Mouse (Mus musculus) T-helper 17 cell (primary cell): Measurements from ENCODE around the gene Hpca.

Source experiments
- in situ Hi-C, 2 experiments: fragments of 300-600 bp; cut with MboI, MseI; formaldehyde crosslinking; loops; 1 replicate in 1 of 2; 2 replicates in 1 of 2; pipeline ENCODE4 v1.15.1; 2025; ENCODE audit warnings: high pct_unique_total_duplicates in 2 of 2

Gene Hpca

GRCm38 (mm10) chr4:129136579-129137391 is 14.9 kb upstream of the Hpca start, which contains the start of gene Fndc5:
Gene Fndc5 (plus strand): TSS chr4:129136999.
- in situ Hi-C loops = no loop called here

- in situ Hi-C loops = no loop called here
These were observed 14.3 kb upstream of the Hpca start for GRCm38 (mm10) chr4:129136189-129136578.

- in situ Hi-C loops = no loop called here
These were observed 13.8 kb upstream of the Hpca start for GRCm38 (mm10) chr4:129135637-129136036.

- in situ Hi-C loops = no loop called here
These were observed 13.2 kb upstream of the Hpca start for GRCm38 (mm10) chr4:129134799-129135585.

GRCm38 (mm10) chr4:129130755-129131303 is 9.0 kb upstream of the Hpca start:
- in situ Hi-C loops = no loop called here

- in situ Hi-C loops = no loop called here
These were observed 8.3 kb upstream of the Hpca start for GRCm38 (mm10) chr4:129130149-129130548.

- in situ Hi-C loops = no loop called here
These were observed 7.6 kb upstream of the Hpca start for GRCm38 (mm10) chr4:129129387-129129786.

- in situ Hi-C loops = no loop called here
These were observed 6.9 kb upstream of the Hpca start for GRCm38 (mm10) chr4:129128582-129129338.

- in situ Hi-C loops = no loop called here
These were observed 4.1 kb upstream of the Hpca start for GRCm38 (mm10) chr4:129125736-129126451.

- in situ Hi-C loops = loop anchor here in 1 of 2 experiments (25.0 kb wide), 1 partner anchor 1438 kb away; the partner anchor contains the start of gene Nkain1
These were observed 2.9 kb upstream of the Hpca start for GRCm38 (mm10) chr4:129124652-129125146.

- in situ Hi-C loops = loop anchor here in 1 of 2 experiments (25.0 kb wide), 1 partner anchor 1440 kb away; the partner anchor contains the start of gene Nkain1
These were observed 883 bp upstream of the Hpca start for GRCm38 (mm10) chr4:129122719-129123118.

GRCm38 (mm10) chr4:129122107-129122506 is 271 bp upstream of the Hpca start:
- in situ Hi-C loops = loop anchor here in 1 of 2 experiments (25.0 kb wide), 1 partner anchor 1440 kb away; the partner anchor contains the start of gene Nkain1

GRCm38 (mm10) chr4:129120520-129121445 is 1.1 kb downstream of the Hpca start:
- in situ Hi-C loops = loop anchor here in 1 of 2 experiments (25.0 kb wide), 1 partner anchor 1442 kb away; the partner anchor contains the start of gene Nkain1

- in situ Hi-C loops = loop anchor here (10.0 to 25.0 kb wide), 2 partner anchors 405 to 1443 kb away; partner anchors contain the start of gene Nkain1 (in 1 of the 2)
These were observed 2.1 kb downstream of the Hpca start for GRCm38 (mm10) chr4:129119708-129120107.

GRCm38 (mm10) chr4:129117720-129118510 is 3.9 kb downstream of the Hpca start:
- in situ Hi-C loops = loop anchor here (10.0 to 25.0 kb wide), 2 partner anchors 403 to 1444 kb away; partner anchors contain the start of gene Nkain1 (in 1 of the 2)

- in situ Hi-C loops = loop anchor here (10.0 to 25.0 kb wide), 2 partner anchors 402 to 1446 kb away; partner anchors contain the start of gene Nkain1 (in 1 of the 2)
These were observed 5.1 kb downstream of the Hpca start for GRCm38 (mm10) chr4:129116703-129117102.

- in situ Hi-C loops = loop anchor here (10.0 to 25.0 kb wide), 2 partner anchors 399 to 1449 kb away; partner anchors contain the start of gene Nkain1 (in 1 of the 2)
These were observed 8.5 kb downstream of the Hpca start for GRCm38 (mm10) chr4:129113083-129113988.
